In genomic region chr3:33832351-33832750, GRCm38 (mm10) we compare ENCODE assay signal across 31 mouse cellular contexts. TPM values are rescaled to one million over a fixed set of nuclear protein-coding genes. Genes with fewer than 3 reads are reported as not detected.
"Had no signal": no experiment of that assay in that cellular context is flagged by ENCODE, and none has a peak within 500 bp of the region (broad histone marks: within the 10 kb centered on the region; RNA-seq: fewer than 3 reads in every experiment).

No protein-coding gene starts in this region.

- H3K4me1 ChIP-seq: limb, embryonic 10.5 days; limb, embryonic 12.5 days; limb, embryonic 13.5 days; limb, embryonic 15.5 days; liver, embryonic 12.5 days; liver, embryonic 13.5 days; liver, embryonic 15.5 days; lung, embryonic 15.5 days; megakaryocyte, embryonic 14.5 days; midbrain, embryonic 10.5 days; midbrain, embryonic 12.5 days; midbrain, embryonic 15.5 days had no signal

- DNase-seq: left cerebral cortex, postnatal 4 days; liver; liver, embryonic 13.5 days; liver, postnatal 0 days; lung, adult 18-20 months; lung, adult 2 months; lung, embryonic 14.5 days; lung, postnatal 10 days; lung, postnatal 14 days; lung, postnatal 36 days; lung, postnatal 4 days; midbrain, embryonic 14.5 days had no signal

- H3K36me3 ChIP-seq: limb, embryonic 10.5 days; limb, embryonic 12.5 days; limb, embryonic 13.5 days; limb, embryonic 15.5 days; liver, embryonic 12.5 days; liver, embryonic 13.5 days; liver, embryonic 15.5 days; lung, embryonic 15.5 days; midbrain, embryonic 10.5 days; midbrain, embryonic 12.5 days; midbrain, embryonic 15.5 days had no signal

- ATAC-seq: liver, embryonic 12.5 days; liver, postnatal 0 days; lung, postnatal 0 days; midbrain, embryonic 15.5 days; midbrain, embryonic 16.5 days had no signal

- H3K9me3 ChIP-seq: limb, embryonic 10.5 days; limb, embryonic 12.5 days; limb, embryonic 13.5 days; limb, embryonic 15.5 days; liver, embryonic 12.5 days; liver, embryonic 13.5 days; liver, embryonic 15.5 days; lung, embryonic 15.5 days; megakaryocyte, embryonic 14.5 days; midbrain, embryonic 10.5 days; midbrain, embryonic 12.5 days; midbrain, embryonic 15.5 days had no signal

- H3K27ac ChIP-seq: left cerebral cortex, adult 2 months; limb, embryonic 10.5 days; limb, embryonic 12.5 days; limb, embryonic 13.5 days; limb, embryonic 15.5 days; liver, embryonic 12.5 days; liver, embryonic 13.5 days; liver, embryonic 14.5 days; liver, embryonic 15.5 days; lung, embryonic 15.5 days; macrophage; midbrain, embryonic 10.5 days; midbrain, embryonic 12.5 days; midbrain, embryonic 15.5 days had no signal

- H3K27me3 ChIP-seq: limb, embryonic 12.5 days; limb, embryonic 13.5 days; limb, embryonic 15.5 days; liver, embryonic 12.5 days; liver, embryonic 13.5 days; liver, embryonic 15.5 days; lung, embryonic 15.5 days; megakaryocyte, embryonic 14.5 days; midbrain, embryonic 12.5 days; midbrain, embryonic 15.5 days had no signal

- H3K4me3 ChIP-seq: left cerebral cortex, adult 2 months; limb, embryonic 10.5 days; limb, embryonic 12.5 days; limb, embryonic 13.5 days; limb, embryonic 15.5 days; liver, embryonic 12.5 days; liver, embryonic 13.5 days; liver, embryonic 15.5 days; lung, embryonic 15.5 days; megakaryocyte, embryonic 14.5 days; midbrain, embryonic 10.5 days; midbrain, embryonic 12.5 days; midbrain, embryonic 15.5 days; myocyte had no signal

- H3K4me2 ChIP-seq: limb, embryonic 12.5 days; limb, embryonic 13.5 days; limb, embryonic 15.5 days; liver, embryonic 11.5 days; liver, embryonic 12.5 days; liver, embryonic 13.5 days; liver, embryonic 15.5 days; lung, embryonic 14.5 days; lung, embryonic 15.5 days; midbrain, embryonic 12.5 days; midbrain, embryonic 15.5 days had no signal

- H3K9ac ChIP-seq: limb, embryonic 12.5 days; limb, embryonic 13.5 days; limb, embryonic 15.5 days; liver, embryonic 12.5 days; liver, embryonic 13.5 days; liver, embryonic 14.5 days; liver, embryonic 15.5 days; liver, postnatal 0 days; lung, embryonic 14.5 days; lung, embryonic 15.5 days; midbrain, embryonic 12.5 days; midbrain, embryonic 15.5 days had no signal

RNA-seq across cellular contexts. Expression of gene Ccdc39, which starts 11.8 kb away (rescaled TPM):
- total RNA-seq: megakaryocyte, adult 5-6 weeks had no signal
